Mouse (Mus musculus) CD4-positive helper T cell, adult 2 months (primary cell): ENCODE measurements around the gene Sema3d.

Experiments
- DNase-seq: peaks from one replicate; pipeline ENCODE4 v3.0.0-alpha.2; 2012; ENCODE audit warnings: low read depth, missing footprints, low spot score

The Sema3d gene

DNA sequence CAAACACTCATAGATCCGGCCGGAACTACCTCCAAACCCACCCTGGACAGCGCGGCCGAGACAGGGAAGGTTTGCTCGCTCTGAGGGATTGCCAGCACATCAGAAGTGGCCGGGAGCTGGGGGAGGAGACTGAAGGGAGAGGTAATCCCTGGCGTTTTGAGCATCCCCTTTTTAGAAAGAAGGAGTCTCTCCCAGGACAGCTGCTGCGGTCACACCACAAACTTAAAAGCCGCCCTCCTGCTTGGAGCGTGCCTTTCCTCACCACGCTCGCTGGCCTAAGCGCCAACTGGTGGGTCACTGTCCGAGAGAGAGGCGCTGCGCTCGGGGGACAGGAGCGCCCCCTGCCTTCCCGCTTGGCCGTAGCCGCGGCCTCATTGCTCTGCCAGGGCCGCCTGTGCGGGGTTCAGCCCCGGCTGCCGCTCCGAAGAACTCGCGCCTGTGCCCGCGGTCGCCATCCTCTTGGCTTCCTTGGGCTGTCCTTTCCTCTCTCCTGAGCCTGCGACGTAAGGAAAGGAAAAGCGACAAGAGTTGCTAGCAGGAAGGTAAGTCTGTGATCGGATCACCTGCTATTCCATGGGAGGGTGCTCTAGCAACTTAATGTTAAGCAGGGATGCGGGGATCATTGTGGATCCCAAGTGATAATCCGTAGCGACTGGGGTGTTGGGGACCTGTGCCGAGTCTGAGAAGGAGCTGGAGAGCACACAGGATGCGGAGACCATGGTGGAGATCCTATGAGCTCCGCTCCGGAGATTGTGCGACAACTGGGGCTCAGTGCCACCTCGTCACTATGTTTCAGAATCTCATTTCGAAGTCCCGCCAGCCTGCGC, at the start of gene Sema3d:
TSS of gene Sema3d (plus strand) at position 253 of the 827 bp plus-strand sequence.
- no peak for DNase-seq

DNA sequence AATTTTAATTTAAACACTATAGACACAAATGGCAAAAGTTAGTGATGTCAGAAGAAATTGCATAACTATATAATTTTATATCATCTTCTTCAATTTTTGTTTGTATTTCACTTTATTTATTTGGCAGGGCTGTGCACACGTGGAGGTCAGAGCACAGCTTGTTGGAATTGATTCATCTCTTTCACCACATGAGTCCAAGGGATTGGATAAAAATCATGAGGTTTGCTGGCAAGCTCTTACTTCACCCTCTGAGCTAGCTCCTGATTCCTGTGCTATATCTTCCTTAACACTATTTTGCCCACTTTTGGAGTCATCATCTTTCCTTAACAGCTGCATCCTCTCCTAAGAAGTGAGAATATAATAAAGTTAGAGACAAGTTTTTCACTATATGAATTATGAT, 5.9 kb upstream of the Sema3d start:
- no peak for DNase-seq

DNA sequence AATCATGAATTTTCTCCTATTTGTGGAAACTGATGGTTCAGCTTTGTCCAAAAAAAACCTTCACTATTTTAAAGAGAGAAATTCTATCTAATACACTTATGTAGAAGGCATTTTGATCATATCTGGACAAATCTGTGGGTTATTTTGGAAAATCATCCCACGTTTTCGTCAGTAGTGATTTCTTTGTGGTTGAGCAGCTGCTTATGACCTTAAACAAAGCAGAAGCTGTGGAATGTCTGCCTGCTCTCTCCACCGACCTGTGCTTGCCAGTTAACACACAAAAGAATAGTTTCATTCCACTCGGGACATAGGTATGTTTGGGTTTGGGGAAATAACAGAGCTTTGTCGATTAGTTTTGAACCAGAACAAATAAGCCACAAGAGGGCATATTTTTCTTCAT, 4.3 kb upstream of the Sema3d start:
- no peak for DNase-seq

DNA sequence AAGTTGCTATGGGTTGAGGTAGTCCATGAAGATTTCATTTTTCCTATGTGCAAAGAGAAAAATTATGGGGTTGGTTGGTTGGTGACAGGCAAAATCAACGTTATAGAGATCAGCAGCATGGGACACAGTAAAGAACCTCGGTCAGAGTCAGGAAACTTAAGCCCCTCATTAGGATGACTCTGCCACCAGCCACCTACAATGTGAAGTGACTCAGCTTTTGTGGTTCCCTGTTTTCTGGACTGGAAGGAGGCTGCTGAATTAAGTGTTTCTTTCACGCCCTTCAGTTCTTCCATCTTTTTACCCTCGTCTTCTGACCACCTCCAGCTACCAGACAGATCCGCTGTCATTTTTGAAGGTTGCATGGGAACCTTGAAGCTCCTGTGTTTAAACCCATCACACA, 1.2 kb upstream of the Sema3d start:
- DNase-seq: no peak

DNA sequence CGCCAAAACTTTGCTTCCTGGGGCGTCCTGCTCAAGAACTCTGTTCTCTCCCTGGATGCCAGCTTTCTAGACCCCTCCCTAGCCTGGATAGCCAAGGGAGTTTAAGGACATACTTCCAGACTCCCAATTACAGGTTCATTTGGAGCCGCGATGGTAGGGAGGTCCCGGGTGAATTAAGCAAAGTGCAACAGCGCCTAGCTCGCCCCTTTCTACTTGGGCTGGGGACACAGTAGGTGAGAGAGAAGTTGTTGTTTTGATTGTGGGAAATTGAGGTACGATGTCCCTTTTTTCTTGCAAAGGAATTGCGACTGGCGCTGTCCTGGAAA, 738 bp downstream of the Sema3d start:
- DNase-seq: no peak

DNA sequence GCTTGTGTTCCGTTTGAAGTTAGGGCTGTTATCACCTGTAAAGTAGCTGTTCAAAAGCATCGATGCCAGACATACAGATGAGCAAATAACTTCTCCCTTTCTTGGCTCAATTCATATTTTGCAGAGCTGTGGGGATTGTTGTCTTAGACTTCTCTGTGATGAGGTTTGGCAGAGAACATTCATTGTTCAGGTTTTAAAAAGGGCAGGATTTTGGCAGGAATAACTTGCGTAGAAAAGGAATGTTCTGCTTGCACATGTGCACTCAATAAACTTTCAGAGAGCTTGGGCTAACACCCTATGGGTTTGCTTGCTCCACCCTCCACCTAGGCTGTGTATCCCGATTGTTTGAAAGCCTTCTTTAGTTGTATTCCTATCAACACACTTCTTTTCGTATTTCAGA, 9.5 kb downstream of the Sema3d start:
- DNase-seq: no peak

DNA sequence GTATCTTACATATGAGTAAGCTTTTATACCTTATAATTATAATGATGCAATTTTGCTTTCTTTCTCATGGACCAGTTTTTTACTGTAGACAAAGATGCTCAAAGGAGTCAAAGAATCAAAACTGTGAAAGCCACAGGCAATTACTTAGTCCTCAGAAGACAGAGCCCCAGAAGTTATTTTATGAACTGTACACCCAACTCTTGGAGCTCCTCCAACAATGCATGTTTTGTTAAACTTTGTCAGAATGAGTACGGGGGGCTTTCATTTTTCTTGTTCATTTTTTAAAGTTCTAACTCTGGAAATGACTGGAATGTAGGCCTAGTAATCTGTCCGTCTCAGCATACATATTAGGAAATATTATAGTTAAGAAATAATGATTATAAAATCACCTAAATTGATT, 16.1 kb downstream of the Sema3d start:
- no peak for DNase-seq

DNA sequence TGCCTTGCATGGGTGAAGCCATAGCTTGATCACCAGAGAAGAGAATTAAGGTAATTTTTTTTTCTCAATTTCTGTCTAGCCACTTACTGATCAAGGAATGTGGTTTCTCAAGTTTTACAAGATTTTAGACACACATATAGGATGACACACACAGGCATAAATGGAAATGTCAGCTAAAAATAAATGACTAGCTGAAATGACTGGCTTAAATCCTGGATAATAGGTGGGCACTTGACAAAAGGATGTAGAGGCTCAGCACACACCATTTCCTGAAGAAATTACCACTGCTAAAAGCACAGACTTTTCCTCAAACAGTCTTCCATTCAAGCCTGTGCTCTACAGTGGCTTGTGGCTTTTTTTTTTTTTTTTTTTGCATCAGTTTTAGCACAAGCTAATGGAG, 21.0 kb downstream of the Sema3d start:
- no peak for DNase-seq

DNA sequence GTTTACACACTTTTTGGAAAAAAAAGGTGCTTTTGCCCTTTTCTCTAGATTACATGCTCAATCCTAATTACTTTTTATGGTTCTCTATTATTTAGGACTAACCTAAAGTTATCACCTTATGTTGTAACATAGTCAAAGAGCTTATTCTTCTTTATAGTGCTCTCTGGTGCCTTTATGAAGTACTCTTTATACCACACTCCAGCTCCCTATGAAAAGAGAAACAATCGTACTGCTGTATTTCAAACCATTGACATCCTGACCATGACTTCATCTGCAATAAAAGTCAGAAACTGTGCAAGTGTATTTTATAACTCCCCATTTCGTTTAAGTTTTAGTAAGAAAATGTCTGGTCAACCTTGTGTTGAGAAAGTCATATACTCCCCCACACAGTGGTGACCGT, 29.4 kb downstream of the Sema3d start:
- DNase-seq: no peak

DNA sequence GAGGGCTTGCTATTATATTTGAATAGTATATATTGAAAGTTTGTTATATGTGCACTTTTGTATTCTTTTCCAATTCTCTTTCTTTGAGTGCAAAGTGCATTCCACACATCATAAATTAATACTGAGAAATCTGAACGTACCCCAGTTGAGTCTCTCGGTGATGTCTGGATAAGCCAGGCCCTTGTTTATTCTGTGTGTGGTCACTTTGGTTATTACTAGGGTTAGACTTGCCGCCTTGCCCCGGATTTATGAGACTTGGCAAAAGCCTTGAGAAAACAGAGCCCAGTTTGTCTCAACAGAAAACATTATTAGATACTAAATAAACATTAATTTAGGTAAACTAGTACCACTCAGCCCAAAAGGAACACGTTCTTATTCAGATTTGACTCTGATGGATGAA, 40.1 kb downstream of the Sema3d start:
- no peak for DNase-seq

DNA sequence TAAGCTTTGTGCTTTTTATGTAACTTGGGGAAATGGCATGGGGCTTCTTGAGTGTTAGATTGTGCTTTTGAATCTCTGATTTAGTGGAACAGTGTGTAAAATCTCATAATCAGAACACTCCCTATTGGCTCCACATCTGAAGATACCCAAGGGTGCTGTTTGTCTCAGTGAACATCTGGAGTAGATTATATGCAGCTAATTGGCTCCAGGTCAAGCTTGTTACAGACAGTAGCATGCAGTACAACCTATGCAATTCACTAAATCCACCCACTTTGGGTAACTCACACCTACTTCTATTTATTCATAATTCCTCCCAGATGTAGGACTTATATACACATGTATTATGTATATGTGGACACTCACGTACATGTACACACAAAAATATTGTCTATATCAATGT, 58.6 kb downstream of the Sema3d start:
- DNase-seq: no peak

DNA sequence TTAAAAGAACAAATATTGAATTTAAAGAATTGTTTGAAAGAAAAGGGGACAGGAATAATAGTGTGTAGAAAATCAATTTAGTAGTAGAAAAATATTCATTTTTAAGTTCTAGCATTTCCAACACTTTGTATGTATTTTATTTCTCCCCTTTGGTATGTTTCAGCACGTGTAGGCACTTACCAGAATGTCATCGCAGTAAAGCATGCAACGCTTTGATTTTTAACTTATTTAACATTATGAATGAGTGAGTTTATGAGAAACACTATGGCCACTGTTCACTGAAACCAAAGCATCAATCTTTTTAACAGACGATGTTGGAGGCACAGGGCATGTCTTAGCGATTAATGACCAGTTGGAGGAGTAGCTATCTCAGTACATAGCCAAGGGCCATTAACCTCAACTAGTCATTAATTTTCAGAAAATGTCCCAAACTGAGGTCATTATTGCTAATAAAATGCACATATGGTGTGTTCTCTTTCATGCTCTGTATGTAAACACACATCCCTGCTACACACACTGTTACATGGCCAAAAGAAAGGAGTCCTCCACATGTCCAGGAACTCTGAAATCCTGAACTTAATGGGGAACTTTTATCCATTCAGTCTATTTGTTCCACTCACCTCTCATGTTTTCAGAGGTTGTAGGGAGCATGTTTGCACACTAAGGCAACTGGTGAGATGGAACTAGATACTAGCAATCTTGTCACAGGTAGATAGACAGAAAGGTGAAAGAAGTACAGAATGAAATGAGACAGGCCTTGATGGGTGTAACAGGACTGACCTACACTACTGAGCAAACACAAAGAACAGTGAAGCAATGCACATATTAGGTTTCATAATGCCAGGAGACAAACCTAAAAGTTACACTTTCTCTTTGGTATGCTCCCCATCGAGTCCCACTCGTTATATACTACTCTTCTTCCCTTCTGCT, 59.3 kb downstream of the Sema3d start:
- no peak for DNase-seq

DNA sequence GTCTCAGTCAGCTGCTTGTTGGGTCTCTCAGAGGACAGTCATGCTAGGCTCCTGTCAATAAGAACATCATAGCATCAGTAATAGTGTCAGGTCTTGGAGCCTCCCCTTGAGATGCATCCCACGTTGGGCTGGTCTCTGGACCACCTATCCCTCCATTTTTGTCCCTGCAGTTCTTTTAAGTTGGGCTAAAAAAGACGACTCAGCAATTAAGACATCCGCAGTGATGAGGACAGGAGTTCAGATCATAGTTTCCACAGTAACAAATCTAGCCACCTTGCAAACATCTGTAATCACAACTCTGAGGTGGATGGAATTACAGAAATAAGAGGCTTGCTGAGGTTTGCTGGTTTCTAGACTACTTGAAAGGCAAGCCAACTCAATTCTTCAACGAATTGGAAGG, 67.9 kb downstream of the Sema3d start:
- no peak for DNase-seq

DNA sequence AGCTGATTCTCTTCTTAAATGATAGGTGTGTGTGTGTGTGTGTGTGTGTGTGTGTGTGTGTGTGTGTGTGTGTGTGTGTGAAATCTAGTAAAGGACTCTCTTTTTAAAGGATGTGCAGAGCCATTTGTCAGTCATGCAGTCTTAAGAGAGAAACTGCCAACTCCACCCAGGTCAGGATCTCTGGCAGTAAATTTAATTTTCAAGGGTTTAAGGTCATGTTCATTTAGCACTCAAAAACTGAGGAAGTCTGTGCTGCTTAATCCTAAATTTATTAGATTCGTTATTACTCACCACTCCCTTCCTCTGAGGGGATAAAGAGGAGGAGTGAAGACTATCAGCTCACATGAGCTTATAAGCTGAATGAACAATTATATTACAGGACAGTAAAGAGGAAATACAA, 71.8 kb downstream of the Sema3d start:
- DNase-seq: no peak

DNA sequence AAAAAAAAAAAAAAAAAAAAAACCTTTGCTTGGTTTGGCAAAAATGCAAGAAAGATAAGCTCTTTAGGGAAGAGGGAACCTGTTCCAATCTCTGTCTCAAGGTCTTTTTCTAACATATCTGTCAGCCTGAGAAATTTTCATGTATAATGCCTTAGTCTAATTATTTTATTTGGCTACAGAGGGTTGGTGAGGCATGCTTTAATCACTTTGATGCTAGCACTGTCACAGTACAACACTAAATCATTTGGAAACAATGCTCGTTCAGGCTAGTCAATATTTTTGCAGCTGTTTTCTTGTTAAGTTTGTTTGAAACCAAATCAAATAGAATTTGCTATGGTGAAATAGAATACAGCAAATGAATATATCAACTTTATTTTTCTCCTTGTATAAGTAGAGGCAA, 74.3 kb downstream of the Sema3d start:
- no peak for DNase-seq

DNA sequence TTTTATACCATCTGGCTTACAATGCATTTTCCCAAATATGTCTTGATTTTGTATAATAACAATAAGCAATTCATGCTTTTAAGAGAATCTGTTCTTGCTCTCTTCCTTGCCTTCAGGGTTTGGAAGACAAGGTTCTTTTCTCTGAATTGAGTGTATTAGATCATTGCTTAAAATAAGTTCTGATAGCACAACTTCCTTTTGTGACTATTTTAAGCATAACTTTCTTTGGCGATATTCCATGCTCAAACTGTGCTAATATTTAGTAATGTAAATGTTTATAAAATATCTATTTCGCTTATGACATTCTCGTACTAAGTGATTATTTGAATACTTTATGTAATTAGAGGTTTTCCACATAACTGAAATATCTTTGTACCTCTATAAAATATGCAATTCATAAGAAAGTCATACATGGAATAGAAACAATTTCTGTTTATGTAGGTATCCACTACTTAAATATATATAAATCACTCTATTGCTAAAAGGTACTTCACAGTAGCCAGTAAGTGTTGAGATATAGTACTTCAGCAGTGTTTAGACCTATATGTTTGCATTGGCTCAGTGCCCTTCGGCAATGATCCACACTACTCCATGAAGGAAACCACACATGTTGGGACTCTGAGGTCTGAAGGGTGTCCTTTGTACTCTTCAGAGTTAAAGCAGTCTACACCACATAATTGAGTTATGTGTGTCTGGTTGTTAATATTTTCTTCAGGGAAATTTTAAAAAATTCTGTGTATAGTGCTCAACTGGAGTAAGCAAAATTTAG, 84.6 kb downstream of the Sema3d start:
- no peak for DNase-seq

DNA sequence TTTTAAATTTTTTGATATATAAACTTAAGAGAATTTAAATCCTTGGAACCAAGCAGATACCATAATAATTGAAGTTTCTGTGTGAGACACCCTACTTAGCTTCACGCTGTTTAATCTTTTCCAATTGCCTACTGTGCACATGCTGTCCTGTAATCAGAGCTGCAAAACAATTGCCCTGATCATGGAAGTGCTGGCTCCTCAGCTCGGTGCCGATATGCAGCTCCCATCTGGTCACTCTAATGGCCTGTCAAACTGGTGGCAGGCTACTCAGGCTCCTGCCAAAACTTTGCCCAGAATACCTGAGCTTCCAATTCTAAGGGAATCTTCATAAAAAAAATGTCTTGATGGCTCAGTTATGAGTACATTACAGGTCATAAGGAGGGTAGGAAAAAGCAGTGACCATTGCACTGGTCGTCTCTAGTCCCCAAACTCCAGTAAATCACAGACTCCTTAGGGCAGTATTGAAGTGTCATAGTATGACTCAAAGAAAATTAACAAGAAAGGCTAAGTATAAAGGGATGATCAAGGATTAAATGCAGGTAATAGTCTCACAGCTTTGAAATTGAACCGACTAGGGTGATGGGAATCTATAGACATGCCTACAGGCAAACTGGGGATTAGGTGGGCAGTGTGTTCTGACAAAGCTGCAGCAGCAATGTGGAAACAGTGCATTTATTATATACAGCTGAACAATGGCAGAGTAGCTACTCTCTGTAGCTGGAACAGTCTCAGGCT, 91.9 kb downstream of the Sema3d start:
- no peak for DNase-seq

DNA sequence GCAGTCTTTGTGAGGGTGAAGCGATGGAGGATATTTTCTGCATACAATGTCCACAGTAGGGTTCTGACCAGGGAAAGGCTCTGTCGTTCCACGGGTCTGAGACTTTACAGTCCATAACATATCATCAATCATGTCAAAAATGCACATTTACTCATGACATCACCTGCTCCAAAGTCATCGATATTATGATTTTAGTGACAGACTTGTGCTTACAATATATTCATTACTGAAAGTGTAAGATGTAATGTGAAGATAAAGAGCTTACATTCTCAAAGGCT, 92.4 kb downstream of the Sema3d start:
- no peak for DNase-seq

DNA sequence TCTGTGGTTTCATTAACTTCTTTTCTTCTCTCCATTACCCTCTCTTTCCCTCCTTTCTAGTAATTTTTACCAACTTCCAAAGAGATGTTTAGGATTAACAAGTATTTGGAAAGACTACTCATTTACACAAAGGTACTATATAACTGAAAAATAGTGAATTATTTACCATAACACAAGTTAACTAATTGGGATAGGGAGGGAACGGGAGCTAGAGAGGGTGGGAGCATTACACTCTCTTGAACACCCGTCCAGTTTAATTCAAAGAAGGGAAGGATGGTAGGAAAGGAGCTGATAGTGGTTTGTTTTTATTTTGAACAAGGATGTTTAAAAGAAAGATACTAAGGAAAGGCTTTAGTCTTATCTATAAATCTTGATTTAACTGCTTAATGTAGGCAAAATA, 104.7 kb downstream of the Sema3d start:
- DNase-seq: no peak

DNA sequence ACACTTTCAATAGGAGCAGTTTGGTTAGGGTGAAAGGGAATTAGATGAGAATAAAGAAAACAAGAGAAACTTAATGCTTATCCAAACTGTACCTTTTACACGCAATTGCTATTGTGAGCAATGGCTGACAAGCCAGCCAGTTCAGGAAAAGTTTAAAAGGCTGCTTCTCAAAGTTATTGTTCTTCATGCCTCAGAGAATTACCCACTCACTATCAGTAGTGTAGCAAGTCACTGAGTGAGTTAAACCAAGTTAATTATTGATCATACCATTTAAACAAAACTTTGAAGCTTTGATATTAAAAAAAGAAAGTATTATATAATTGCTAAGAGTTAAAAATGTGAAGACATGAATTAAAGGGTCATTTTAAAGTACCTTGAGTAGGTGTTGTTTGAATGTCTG, 108.5 kb downstream of the Sema3d start:
- no peak for DNase-seq

DNA sequence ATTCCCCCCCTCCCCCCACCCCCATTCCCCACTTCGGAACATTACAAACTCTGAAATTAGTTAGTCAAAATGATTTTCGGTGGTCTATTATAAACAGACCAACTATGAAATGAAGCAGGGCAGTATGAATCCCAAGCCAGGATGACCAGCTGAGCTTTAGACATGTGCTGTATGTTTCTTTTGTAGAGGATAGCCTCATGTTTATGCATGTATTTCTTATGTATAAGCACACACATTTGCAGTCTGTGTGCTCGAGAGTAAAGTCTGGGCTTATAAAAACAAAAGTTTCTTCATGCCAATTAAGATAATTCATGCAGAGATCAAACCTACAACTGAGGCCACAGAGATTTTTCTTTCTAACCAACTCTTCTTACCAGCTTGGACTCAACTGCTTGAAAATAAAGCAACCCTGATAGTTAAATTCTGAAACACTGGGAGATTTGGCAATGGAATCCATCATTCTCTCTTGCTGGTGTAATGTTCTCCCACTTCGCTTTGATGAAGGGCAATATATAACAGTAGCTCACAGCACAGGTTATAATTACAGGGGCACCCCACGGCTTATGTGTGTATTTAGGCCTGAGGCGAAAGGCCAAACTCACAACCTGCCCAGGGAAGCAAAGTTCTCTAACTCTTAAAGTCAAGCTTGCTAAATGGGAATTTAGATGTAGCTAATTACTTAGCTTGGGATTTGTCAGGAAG, 115.2 kb downstream of the Sema3d start:
- no peak for DNase-seq
